Mouse (Mus musculus) CD4-positive, CD25-positive, alpha-beta regulatory T cell, adult 4 months (primary cell): Measurements from ENCODE around the gene Napepld. TPM values are rescaled to one million over a fixed set of nuclear protein-coding genes. Genes with fewer than 3 reads are reported as not detected.
"Not testable (repeated sequence)": the region's sequence is repeated elsewhere in the genome, so short reads cannot be mapped to it uniquely, and the experiment has no call there.

Experiments used
- ATAC-seq: one replicate; pipeline ENCODE4 v1.8.0; 2017
- polyA plus RNA-seq, 2 experiments: library from polyadenylated mRNA; unstranded; fragments of 100-300 nt; shearing (Covaris generic); gene quantifications; one replicate each; pipeline ENCODE4 v1.2.1; 2017

Napepld gene
- polyA plus RNA-seq, 2 experiments from 2014 or later: 3.3 to 3.9 TPM

- no peak for ATAC-seq
Observed at GRCm38 (mm10) chr5:21703708-21704107, 2.5 kb upstream of the Napepld start.

- ATAC-seq: no peak
Observed at GRCm38 (mm10) chr5:21702873-21703475, 1.8 kb upstream of the Napepld start.

GRCm38 (mm10) chr5:21702009-21702364, 791 bp upstream of the Napepld start:
- peak; percentile 25 for ATAC-seq

- peak; percentile 52 for ATAC-seq
Observed at GRCm38 (mm10) chr5:21700934-21701333, 262 bp downstream of the Napepld start.

- ATAC-seq: no peak
Observed at GRCm38 (mm10) chr5:21700272-21700821, 849 bp downstream of the Napepld start.

GRCm38 (mm10) chr5:21699555-21699954, 1.6 kb downstream of the Napepld start:
- ATAC-seq: not testable (repeated sequence)

- no peak for ATAC-seq
Observed at GRCm38 (mm10) chr5:21694854-21695490, 6.2 kb downstream of the Napepld start.

GRCm38 (mm10) chr5:21693372-21693870, 7.8 kb downstream of the Napepld start:
- ATAC-seq: no peak

- ATAC-seq: no peak
Observed at GRCm38 (mm10) chr5:21692230-21692629, 9.0 kb downstream of the Napepld start.

GRCm38 (mm10) chr5:21687042-21687441, 14.2 kb downstream of the Napepld start:
- ATAC-seq: no peak

- no peak for ATAC-seq
Observed at GRCm38 (mm10) chr5:21685001-21685400, 16.2 kb downstream of the Napepld start.

GRCm38 (mm10) chr5:21683811-21684210, 17.4 kb downstream of the Napepld start:
- ATAC-seq: no peak

- ATAC-seq: no peak
Observed at GRCm38 (mm10) chr5:21680940-21681339, 20.3 kb downstream of the Napepld start.

- ATAC-seq: no peak
Observed at GRCm38 (mm10) chr5:21680029-21680428, 21.2 kb downstream of the Napepld start.

GRCm38 (mm10) chr5:21678363-21678762, 22.8 kb downstream of the Napepld start:
- no peak for ATAC-seq

GRCm38 (mm10) chr5:21677939-21678338, 23.3 kb downstream of the Napepld start:
- no peak for ATAC-seq

- ATAC-seq: no peak
Observed at GRCm38 (mm10) chr5:21675494-21675893, 25.7 kb downstream of the Napepld start.

- no peak for ATAC-seq
Observed at GRCm38 (mm10) chr5:21675019-21675418, 26.2 kb downstream of the Napepld start.

GRCm38 (mm10) chr5:21673742-21674141, 27.5 kb downstream of the Napepld start:
- ATAC-seq: no peak

GRCm38 (mm10) chr5:21672812-21673635, 28.2 kb downstream of the Napepld start:
- ATAC-seq: peak; percentile 92

GRCm38 (mm10) chr5:21669307-21669706, 31.9 kb downstream of the Napepld start:
- ATAC-seq: no peak

GRCm38 (mm10) chr5:21667191-21668137, 33.7 kb downstream of the Napepld start:
- ATAC-seq: no peak
